8 mouse cellular contexts compared by ENCODE assay signal in the genomic region with DNA sequence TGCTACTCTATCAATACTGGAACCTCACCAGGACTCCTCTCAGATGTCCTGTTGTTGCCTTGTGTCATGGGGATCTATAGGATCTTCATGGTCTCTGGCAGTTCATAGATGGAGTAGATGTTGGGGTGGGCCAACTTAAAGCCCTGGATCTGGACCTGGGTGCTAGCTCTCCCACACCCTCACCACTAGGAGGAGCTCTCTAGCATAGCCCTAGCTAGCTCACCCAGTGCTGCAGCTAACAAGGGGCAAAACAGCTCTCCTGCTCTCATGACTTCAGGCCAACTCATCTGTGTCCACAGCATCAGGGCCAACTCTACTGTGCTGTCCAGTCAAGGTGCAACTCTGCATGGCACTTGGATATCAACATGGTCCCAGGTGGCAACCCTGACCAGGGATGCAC.
DNase-seq lines count a peak whose midpoint lies in the region; ATAC-seq and TF ChIP-seq lines count a peak whose summit lies in the region.

No protein-coding gene starts in this region.

- H3K27ac ChIP-seq in intestine, postnatal 0 days (ENCODE audit: low read depth, low read length) = no peak overlapping the region
- no peak overlapping the region for H3K27ac ChIP-seq in intestine, embryonic 15.5 days

- H3K4me2 ChIP-seq in intestine, postnatal 0 days (replicated peaks; ENCODE audit: low read depth) = no peak overlapping the region
- no peak overlapping the region for H3K4me2 ChIP-seq in intestine, embryonic 15.5 days (replicated peaks)

- no peaks in the 10 kb centered on the region for H3K36me3 ChIP-seq in intestine, postnatal 0 days (ENCODE audit: control insufficient read depth, insufficient read depth)
- no peaks in the 10 kb centered on the region for H3K36me3 ChIP-seq in intestine, embryonic 15.5 days

- H3K9ac ChIP-seq in intestine, postnatal 0 days (ENCODE audit: low read depth, low read length) = no peak overlapping the region
- no peak overlapping the region for H3K9ac ChIP-seq in intestine, embryonic 15.5 days

- DNase-seq in MN1 (ENCODE audit: low spot score) = peak; percentile 16
- DNase-seq in embryo, embryonic 9.5 days (ENCODE audit: extremely low spot score) = peak; percentile 9
- DNase-seq in naive thymus-derived CD4-positive, alpha-beta T cell, adult 2 months (ENCODE audit: low read depth) = peak; percentile 31
- no peak for DNase-seq in left cerebral cortex, adult 8-10 months (ENCODE audit: low spot score in 2 of 2)
- DNase-seq in urinary bladder, adult 2 months (ENCODE audit: low spot score) = no peak
- DNase-seq in cerebellum, adult 11 months = no peak

- H3K9me3 ChIP-seq in intestine, postnatal 0 days (ENCODE audit: control insufficient read depth) = no peaks in the 10 kb centered on the region
- no peaks in the 10 kb centered on the region for H3K9me3 ChIP-seq in intestine, embryonic 15.5 days

- peak; percentile 63 for TF ChIP-seq CTCF in intestine, postnatal 0 days (IDR thresholded peaks at IDR 0.05; ENCODE audit: low read depth)

- no peak overlapping the region for H3K4me3 ChIP-seq in intestine, postnatal 0 days (ENCODE audit: low read depth, low read length)
- H3K4me3 ChIP-seq in intestine, embryonic 15.5 days (replicated peaks) = no peak overlapping the region

- no peaks in the 10 kb centered on the region for H3K27me3 ChIP-seq in intestine, postnatal 0 days (replicated peaks; ENCODE audit: control insufficient read depth, insufficient read depth, low read length)
- no peaks in the 10 kb centered on the region for H3K27me3 ChIP-seq in intestine, embryonic 15.5 days (replicated peaks)

- H3K4me1 ChIP-seq in intestine, postnatal 0 days (replicated peaks; ENCODE audit: control insufficient read depth, insufficient read depth, low read length) = no peaks in the 10 kb centered on the region
- no peaks in the 10 kb centered on the region for H3K4me1 ChIP-seq in intestine, embryonic 15.5 days (replicated peaks)

- no peak for ATAC-seq in intestine, postnatal 0 days
- no peak for ATAC-seq in intestine, embryonic 15.5 days

Comparison
In these comparisons a context has a peak if more than half of its experiments do, and no peak if none do; other contexts are left out.
1. DNase-seq: peak in MN1 (single experiment), embryo, embryonic 9.5 days (single experiment) and naive thymus-derived CD4-positive, alpha-beta T cell, adult 2 months (single experiment); none in left cerebral cortex, adult 8-10 months (0 of 2), urinary bladder, adult 2 months (single experiment) and cerebellum, adult 11 months (single experiment).